Mouse (Mus musculus): ENCODE data around the gene Zfp933. TPM values are rescaled to one million over a fixed set of nuclear protein-coding genes. Genes with fewer than 3 reads are reported as not detected.
"Not testable (repeated sequence)": the region's sequence is repeated elsewhere in the genome, so short reads cannot be mapped to it uniquely, and the experiment has no call there.

The Zfp933 gene
- polyA plus RNA-seq, 1 experiment from 2014 or later, result 6.5 TPM

DNA sequence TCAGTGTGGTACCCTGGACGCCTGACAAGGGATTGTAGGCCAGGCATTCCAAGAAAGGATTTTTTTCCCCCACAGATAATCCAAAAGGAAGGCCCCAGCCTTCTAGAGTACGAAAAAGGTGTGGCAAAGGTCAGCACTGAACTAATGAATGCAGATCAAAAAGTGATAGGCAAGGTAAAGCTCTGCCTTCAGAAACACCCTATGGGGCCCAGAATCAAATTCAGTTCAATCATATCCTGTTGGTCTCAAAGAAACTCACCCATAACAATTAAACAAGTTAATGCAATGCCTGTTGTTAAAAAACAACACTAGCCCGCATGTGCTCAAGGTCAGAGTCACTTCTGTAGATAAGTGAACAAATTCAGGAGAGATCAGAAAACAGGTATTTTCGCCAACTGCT is 23.8 kb downstream of the Zfp933 start:
- Histone ChIP-seq H3K36me3 (ENCODE audit: control insufficient read depth, insufficient read depth, low read length) (peaks cover 47% of the 10 kb centered on the region), H3K4me3 (ENCODE audit: low read length) (no peak overlapping the region), H3K4me1 (replicated peaks; ENCODE audit: control insufficient read depth, insufficient read depth, low read length) (no peaks in the 10 kb centered on the region), H3K27ac (ENCODE audit: low read length) (no peak overlapping the region), H3K27me3 (ENCODE audit: control insufficient read depth, insufficient read depth, low read depth, low read length) (no peaks in the 10 kb centered on the region), H3K9me3 (ENCODE audit: control insufficient read depth, low read length) (peaks cover 60% of the 10 kb centered on the region), H3K4me2 (ENCODE audit: low read depth, low read length) (no peak overlapping the region), H3K9ac (ENCODE audit: low read length) (no peak overlapping the region)
- WGBS, result 92% methylated on average over 4 of the region's 4 CpGs
- no peak for ATAC-seq (ENCODE audit: low read depth)

DNA sequence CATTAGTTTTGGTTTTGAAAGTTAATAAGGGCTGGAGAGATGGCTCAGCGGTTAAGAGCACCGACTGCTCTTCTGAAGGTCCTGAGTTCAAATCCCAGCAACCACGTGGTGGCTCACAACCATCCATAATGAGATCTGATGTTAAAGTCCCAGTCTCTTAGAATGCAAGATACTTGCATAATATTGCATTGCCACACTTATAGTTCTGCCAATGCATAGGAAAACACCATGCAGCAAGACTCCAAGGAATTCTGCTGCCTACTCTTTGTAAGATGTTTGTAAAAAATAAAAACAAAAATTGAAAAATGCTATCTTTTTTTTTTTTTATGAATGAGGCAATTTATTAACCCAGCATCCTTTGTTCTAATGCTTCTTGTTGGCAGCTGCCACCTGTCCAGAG is 26.8 kb downstream of the Zfp933 start:
- not testable (repeated sequence) for H3K4me1 ChIP-seq (replicated peaks; ENCODE audit: control insufficient read depth, insufficient read depth, low read length); H3K4me2 ChIP-seq (ENCODE audit: low read depth, low read length); H3K27ac ChIP-seq (ENCODE audit: low read length); H3K4me3 ChIP-seq (ENCODE audit: low read length); H3K9ac ChIP-seq (ENCODE audit: low read length); H3K27me3 ChIP-seq (ENCODE audit: control insufficient read depth, insufficient read depth, low read depth, low read length); ATAC-seq (ENCODE audit: low read depth)
- Histone ChIP-seq H3K36me3 (ENCODE audit: control insufficient read depth, insufficient read depth, low read length) (peaks cover 24% of the 10 kb centered on the region), H3K9me3 (ENCODE audit: control insufficient read depth, low read length) (peaks cover 56% of the 10 kb centered on the region)
- 89% methylated on average over 3 of the region's 3 CpGs for WGBS

DNA sequence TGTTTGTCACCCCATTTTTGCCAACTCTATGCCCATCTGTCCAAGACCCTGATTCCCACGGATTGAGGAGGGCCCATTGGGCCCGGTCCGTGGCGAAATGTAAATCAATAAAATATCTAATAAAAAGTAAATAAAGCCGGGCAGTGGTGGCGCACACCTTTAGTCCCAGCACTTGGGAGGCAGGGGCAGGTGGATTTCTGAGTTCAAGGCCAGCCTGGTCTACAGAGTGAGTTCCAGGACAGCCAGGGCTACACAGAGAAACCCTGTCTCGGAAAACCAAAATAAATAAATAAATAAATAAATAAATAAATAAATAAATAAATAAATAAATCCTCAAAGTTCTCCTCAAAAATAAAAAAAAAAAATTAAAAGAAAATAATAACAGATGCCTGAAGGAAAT is 28.5 kb downstream of the Zfp933 start:
- peaks cover 42% of the 10 kb centered on the region for H3K9me3 ChIP-seq (ENCODE audit: control insufficient read depth, low read length)
- H3K27ac ChIP-seq (ENCODE audit: low read length); H3K4me3 ChIP-seq (ENCODE audit: low read length); ATAC-seq (ENCODE audit: low read depth); H3K4me2 ChIP-seq (ENCODE audit: low read depth, low read length); H3K4me1 ChIP-seq (replicated peaks; ENCODE audit: control insufficient read depth, insufficient read depth, low read length); H3K36me3 ChIP-seq (ENCODE audit: control insufficient read depth, insufficient read depth, low read length); H3K9ac ChIP-seq (ENCODE audit: low read length); H3K27me3 ChIP-seq (ENCODE audit: control insufficient read depth, insufficient read depth, low read depth, low read length): not testable (repeated sequence)
- 78% methylated on average over 7 of the region's 7 CpGs for WGBS

DNA sequence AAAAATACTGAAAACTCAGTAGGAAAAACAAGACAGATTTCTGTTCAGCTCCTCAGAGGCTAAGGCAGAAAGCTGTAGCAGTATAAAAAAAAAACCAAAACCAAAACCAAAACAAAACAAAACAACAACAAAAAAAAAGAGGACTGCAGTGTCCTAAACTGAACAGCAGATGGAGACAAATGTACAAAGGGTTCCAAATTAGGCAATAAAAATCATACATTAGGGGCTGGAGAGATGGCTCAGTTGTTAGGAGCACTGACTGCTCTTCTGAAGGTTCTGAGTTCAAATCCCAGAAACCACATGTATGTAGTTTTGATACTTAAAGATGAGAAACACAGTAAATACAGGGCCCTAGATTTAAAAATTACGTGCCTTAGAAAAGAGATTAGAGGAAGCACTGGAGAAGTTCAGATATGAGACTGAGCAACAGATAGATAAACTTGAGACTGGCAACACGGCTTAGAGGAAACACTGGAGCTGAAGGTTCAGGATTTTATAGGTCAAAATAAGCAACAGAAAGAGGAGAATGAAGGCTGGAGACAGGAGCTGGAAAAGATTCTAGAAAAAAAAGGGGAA is 33.5 kb downstream of the Zfp933 start:
- H3K4me1 ChIP-seq (replicated peaks; ENCODE audit: control insufficient read depth, insufficient read depth, low read length), result no peaks in the 10 kb centered on the region
- no peak overlapping the region for H3K27ac ChIP-seq (ENCODE audit: low read length)
- no peak overlapping the region for H3K4me2 ChIP-seq (ENCODE audit: low read depth, low read length)
- no peaks in the 10 kb centered on the region for H3K27me3 ChIP-seq (ENCODE audit: control insufficient read depth, insufficient read depth, low read depth, low read length)
- 68% methylated on average over 2 of the region's 2 CpGs for WGBS
- no peak overlapping the region for H3K4me3 ChIP-seq (ENCODE audit: low read length)
- no peaks in the 10 kb centered on the region for H3K36me3 ChIP-seq (ENCODE audit: control insufficient read depth, insufficient read depth, low read length)
- H3K9me3 ChIP-seq (ENCODE audit: control insufficient read depth, low read length), result peaks cover 5% of the 10 kb centered on the region; the same call in 1 of the 2 replicates
- no peak for ATAC-seq (ENCODE audit: low read depth)
- no peak overlapping the region for H3K9ac ChIP-seq (ENCODE audit: low read length)

DNA sequence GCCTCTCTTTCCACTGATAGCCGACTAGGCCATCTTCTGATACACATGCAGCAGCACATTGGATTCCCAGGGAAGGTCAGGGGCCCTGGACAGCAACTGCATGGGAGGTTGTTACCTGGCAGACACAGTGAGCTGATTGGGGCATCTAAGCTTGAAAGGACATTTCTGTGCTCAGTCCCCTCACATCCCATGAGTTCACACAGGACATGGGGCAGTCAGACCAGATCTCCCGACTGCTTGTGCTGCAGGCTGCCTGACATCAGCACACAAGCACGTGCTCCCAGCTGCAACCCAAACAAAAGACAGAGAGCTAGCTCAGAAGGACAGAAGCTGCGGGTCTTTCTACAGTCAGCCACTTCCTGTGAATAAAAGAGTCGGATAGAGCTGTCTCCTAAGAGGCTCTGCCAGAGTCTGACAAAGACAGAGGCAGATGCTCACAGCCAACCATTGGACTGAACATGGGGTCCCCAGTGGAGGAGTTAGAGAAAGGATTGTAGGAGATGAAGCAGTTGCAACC is 34.9 kb downstream of the Zfp933 start:
- Histone ChIP-seq H3K4me3 (ENCODE audit: low read length) (no peak overlapping the region), H3K36me3 (ENCODE audit: control insufficient read depth, insufficient read depth, low read length) (no peaks in the 10 kb centered on the region), H3K27ac (ENCODE audit: low read length) (no peak overlapping the region), H3K4me1 (replicated peaks; ENCODE audit: control insufficient read depth, insufficient read depth, low read length) (no peaks in the 10 kb centered on the region), H3K4me2 (ENCODE audit: low read depth, low read length) (no peak overlapping the region), H3K27me3 (ENCODE audit: control insufficient read depth, insufficient read depth, low read depth, low read length) (no peaks in the 10 kb centered on the region), H3K9ac (ENCODE audit: low read length) (no peak overlapping the region), H3K9me3 (ENCODE audit: control insufficient read depth, low read length) (peaks cover 4% of the 10 kb centered on the region; the same call in 1 of the 2 replicates)
- WGBS, result 41% methylated on average over 5 of the region's 5 CpGs
- ATAC-seq (ENCODE audit: low read depth), result no peak

DNA sequence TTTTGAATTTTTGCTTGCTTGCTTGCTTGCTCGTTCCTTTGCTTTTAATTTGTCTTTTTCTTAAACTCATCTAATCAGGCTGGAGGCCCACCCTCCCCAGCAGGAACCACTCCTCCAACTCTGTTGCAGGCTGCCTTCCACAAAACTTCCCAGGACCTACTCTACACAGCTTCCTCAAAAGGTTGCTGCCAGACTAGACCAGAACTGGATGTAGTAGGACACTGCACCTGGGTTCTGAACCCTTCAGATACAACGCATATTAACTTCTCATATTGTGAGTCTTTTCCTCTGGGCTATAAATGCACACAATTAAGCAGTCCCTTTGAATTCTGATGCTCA is 38.2 kb downstream of the Zfp933 start:
- peak overlapping the region; percentile 45 for H3K4me3 ChIP-seq (ENCODE audit: low read length)
- not testable (repeated sequence) for ATAC-seq (ENCODE audit: low read depth); H3K36me3 ChIP-seq (ENCODE audit: control insufficient read depth, insufficient read depth, low read length); H3K27ac ChIP-seq (ENCODE audit: low read length); H3K9me3 ChIP-seq (ENCODE audit: control insufficient read depth, low read length); H3K4me1 ChIP-seq (replicated peaks; ENCODE audit: control insufficient read depth, insufficient read depth, low read length); H3K27me3 ChIP-seq (ENCODE audit: control insufficient read depth, insufficient read depth, low read depth, low read length); H3K9ac ChIP-seq (ENCODE audit: low read length)
- peak overlapping the region; percentile 55 for H3K4me2 ChIP-seq (ENCODE audit: low read depth, low read length)
- WGBS, result 44% methylated on average over 2 of the region's 2 CpGs

DNA sequence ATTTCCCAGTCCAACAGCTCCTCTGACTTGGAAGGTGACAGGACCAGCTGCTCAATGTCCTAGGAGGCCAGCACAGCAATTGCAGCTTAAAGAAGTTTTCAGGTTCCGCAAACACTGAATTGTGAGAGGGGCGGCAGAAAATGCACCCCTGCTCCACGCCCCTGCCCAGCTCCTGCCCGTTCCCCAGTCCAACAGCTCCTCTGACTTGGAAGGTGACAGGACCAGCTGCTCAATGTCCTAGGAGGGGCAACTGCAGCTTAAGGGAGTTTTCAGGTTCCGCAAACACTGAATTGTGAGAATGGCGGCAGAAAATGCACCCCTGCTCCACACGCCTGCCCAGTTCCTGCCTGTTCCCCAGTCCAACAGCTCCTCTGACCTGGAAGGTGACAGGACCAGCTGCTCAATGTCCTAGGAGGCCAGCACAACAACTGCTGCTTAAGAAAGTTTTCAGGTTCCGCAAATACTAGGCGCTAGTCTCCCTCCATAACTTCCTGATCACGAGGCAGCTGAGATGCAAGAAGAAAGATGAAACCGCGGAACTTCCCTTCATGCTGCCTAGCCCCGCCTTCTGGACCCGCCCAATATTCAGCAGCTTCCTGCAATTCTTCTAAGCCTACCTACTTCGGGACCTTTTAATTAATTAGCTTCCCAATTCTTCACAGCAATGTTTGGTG is 38.7 kb downstream of the Zfp933 start, which contains the start of gene Zfp984:
Gene Zfp984, minus strand, starts transcription at position 497 of the 674 bp plus-strand sequence.
- WGBS, result 10% methylated on average over 15 of the region's 15 CpGs
- peak; percentile 77 for ATAC-seq (ENCODE audit: low read depth)

DNA sequence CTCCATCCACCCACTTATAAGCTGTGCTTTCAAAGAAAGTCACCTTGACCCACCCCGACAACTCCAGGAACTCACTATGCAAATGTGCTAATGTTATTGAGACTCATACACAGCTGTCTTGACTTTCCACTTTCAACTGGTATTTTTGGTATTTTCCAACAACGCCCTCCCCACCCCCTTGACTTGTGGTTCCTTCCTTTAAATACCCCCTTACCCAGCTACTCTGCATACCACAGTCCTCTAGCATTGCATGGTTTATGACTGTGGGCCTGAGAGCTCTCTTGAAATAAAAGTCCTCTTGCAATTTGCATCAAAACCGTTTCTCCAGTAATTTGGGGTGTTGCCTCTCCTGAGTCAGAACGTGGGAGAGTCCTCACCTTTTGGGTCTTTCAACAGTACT is 39.7 kb downstream of the Zfp933 start:
- not testable (repeated sequence) for ATAC-seq (ENCODE audit: low read depth); H3K36me3 ChIP-seq (ENCODE audit: control insufficient read depth, insufficient read depth, low read length); H3K4me3 ChIP-seq (ENCODE audit: low read length); H3K9me3 ChIP-seq (ENCODE audit: control insufficient read depth, low read length); H3K4me1 ChIP-seq (replicated peaks; ENCODE audit: control insufficient read depth, insufficient read depth, low read length); H3K9ac ChIP-seq (ENCODE audit: low read length); H3K27me3 ChIP-seq (ENCODE audit: control insufficient read depth, insufficient read depth, low read depth, low read length); H3K27ac ChIP-seq (ENCODE audit: low read length)
- 56% methylated on average over 4 of the region's 4 CpGs for WGBS
- H3K4me2 ChIP-seq (ENCODE audit: low read depth, low read length), result peak overlapping the region; percentile 55; the same call in 1 of the 2 replicates

More for the DNA sequence above, 38.7 kb downstream of the Zfp933 start, which contains the start of gene Zfp984:
- peak within 1 kb of the TSS; percentile 41 for H3K9ac ChIP-seq (ENCODE audit: low read length)
- not testable (repeated sequence) for H3K4me1 ChIP-seq (replicated peaks; ENCODE audit: control insufficient read depth, insufficient read depth, low read length); H3K9me3 ChIP-seq (ENCODE audit: control insufficient read depth, low read length); H3K36me3 ChIP-seq (ENCODE audit: control insufficient read depth, insufficient read depth, low read length); H3K27ac ChIP-seq (ENCODE audit: low read length); H3K27me3 ChIP-seq (ENCODE audit: control insufficient read depth, insufficient read depth, low read depth, low read length)
- H3K4me2 ChIP-seq (ENCODE audit: low read depth, low read length), result peak within 1 kb of the TSS; percentile 55
- peak within 1 kb of the TSS; percentile 45 for H3K4me3 ChIP-seq (ENCODE audit: low read length)

DNA sequence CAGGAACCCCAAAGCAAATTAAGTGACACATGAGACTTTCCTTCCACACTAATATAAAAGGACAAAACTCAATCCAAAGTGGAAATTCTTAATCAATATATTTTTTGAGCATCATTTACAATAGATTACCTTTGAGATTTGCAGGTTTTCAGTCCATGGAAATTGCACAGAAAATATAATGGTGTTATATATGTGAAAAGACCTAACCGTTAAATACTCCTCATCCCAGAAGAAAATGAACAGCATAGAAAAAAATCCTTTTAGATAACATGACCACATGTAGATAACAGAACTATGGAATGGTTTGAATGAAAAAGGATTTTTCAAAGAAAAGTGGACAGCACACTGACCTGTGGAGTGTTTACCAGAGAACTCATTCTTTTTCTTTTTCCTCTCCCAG is 52.9 kb downstream of the Zfp933 start:
- WGBS, result 90% methylated on average over 1 of the region's 1 CpGs
- H3K27ac ChIP-seq (ENCODE audit: low read length), result not testable (repeated sequence)

More for the DNA sequence above, 52.9 kb downstream of the Zfp933 start:
- H3K27me3 ChIP-seq (ENCODE audit: control insufficient read depth, insufficient read depth, low read depth, low read length); H3K9ac ChIP-seq (ENCODE audit: low read length); H3K9me3 ChIP-seq (ENCODE audit: control insufficient read depth, low read length); H3K4me1 ChIP-seq (replicated peaks; ENCODE audit: control insufficient read depth, insufficient read depth, low read length); H3K36me3 ChIP-seq (ENCODE audit: control insufficient read depth, insufficient read depth, low read length); H3K4me2 ChIP-seq (ENCODE audit: low read depth, low read length); H3K4me3 ChIP-seq (ENCODE audit: low read length); ATAC-seq (ENCODE audit: low read depth): not testable (repeated sequence)
